Mouse (Mus musculus): Measurements from ENCODE around the gene Mpp2. TPM values are rescaled to one million over a fixed set of nuclear protein-coding genes. Genes with fewer than 3 reads are reported as not detected.

Gene Mpp2
- polyA plus RNA-seq, 1 experiment = 17.7 TPM

GRCm38 (mm10) chr11:102087081-102087751 lies 1.1 kb downstream of the Mpp2 start:
- no peak for TF ChIP-seq GATA1 (IDR thresholded peaks at IDR 0.05; ENCODE audit: low read length)

- TF ChIP-seq GATA1 (IDR thresholded peaks at IDR 0.05; ENCODE audit: low read length) = no peak
Measured at GRCm38 (mm10) chr11:102086331-102086730, 2.0 kb downstream of the Mpp2 start.

GRCm38 (mm10) chr11:102084159-102084558 lies 4.2 kb downstream of the Mpp2 start:
- no peak for TF ChIP-seq GATA1 (IDR thresholded peaks at IDR 0.05; ENCODE audit: low read length)

- no peak for TF ChIP-seq GATA1 (IDR thresholded peaks at IDR 0.05; ENCODE audit: low read length)
Measured at GRCm38 (mm10) chr11:102083193-102083592, 5.1 kb downstream of the Mpp2 start.

GRCm38 (mm10) chr11:102082322-102082721 lies 6.0 kb downstream of the Mpp2 start:
- TF ChIP-seq GATA1 (IDR thresholded peaks at IDR 0.05; ENCODE audit: low read length) = no peak

GRCm38 (mm10) chr11:102073722-102074121 lies 14.6 kb downstream of the Mpp2 start:
- no peak for TF ChIP-seq GATA1 (IDR thresholded peaks at IDR 0.05; ENCODE audit: low read length)

- TF ChIP-seq GATA1 (IDR thresholded peaks at IDR 0.05; ENCODE audit: low read length) = no peak
Measured at GRCm38 (mm10) chr11:102072729-102073128, 15.6 kb downstream of the Mpp2 start.

GRCm38 (mm10) chr11:102070426-102070825 lies 17.9 kb downstream of the Mpp2 start:
- TF ChIP-seq GATA1 (IDR thresholded peaks at IDR 0.05; ENCODE audit: low read length) = no peak

GRCm38 (mm10) chr11:102069633-102070032 lies 18.7 kb downstream of the Mpp2 start:
- TF ChIP-seq GATA1 (IDR thresholded peaks at IDR 0.05; ENCODE audit: low read length) = no peak

GRCm38 (mm10) chr11:102068969-102069368 lies 19.3 kb downstream of the Mpp2 start:
- no peak for TF ChIP-seq GATA1 (IDR thresholded peaks at IDR 0.05; ENCODE audit: low read length)

GRCm38 (mm10) chr11:102063076-102063475 lies 25.2 kb downstream of the Mpp2 start:
- no peak for TF ChIP-seq GATA1 (IDR thresholded peaks at IDR 0.05; ENCODE audit: low read length)

- no peak for TF ChIP-seq GATA1 (IDR thresholded peaks at IDR 0.05; ENCODE audit: low read length)
Measured at GRCm38 (mm10) chr11:102061941-102062473, 26.3 kb downstream of the Mpp2 start.

GRCm38 (mm10) chr11:102061236-102061940 lies 26.9 kb downstream of the Mpp2 start:
- TF ChIP-seq GATA1 (IDR thresholded peaks at IDR 0.05; ENCODE audit: low read length) = no peak

- TF ChIP-seq GATA1 (IDR thresholded peaks at IDR 0.05; ENCODE audit: low read length) = no peak
Measured at GRCm38 (mm10) chr11:102053847-102054246, 34.5 kb downstream of the Mpp2 start.

- no peak for TF ChIP-seq GATA1 (IDR thresholded peaks at IDR 0.05; ENCODE audit: low read length)
Measured at GRCm38 (mm10) chr11:102053183-102053582, 35.1 kb downstream of the Mpp2 start.

GRCm38 (mm10) chr11:102052697-102053096 lies 35.6 kb downstream of the Mpp2 start:
- TF ChIP-seq GATA1 (IDR thresholded peaks at IDR 0.05; ENCODE audit: low read length) = no peak

- TF ChIP-seq GATA1 (IDR thresholded peaks at IDR 0.05; ENCODE audit: low read length) = no peak
Measured at GRCm38 (mm10) chr11:102051954-102052353, 36.4 kb downstream of the Mpp2 start.
